Mouse (Mus musculus) brain, embryonic 14.5 days (tissue): ENCODE measurements around the gene Immp2l. TPM values are rescaled to one million over a fixed set of nuclear protein-coding genes. Genes with fewer than 3 reads are reported as not detected.

Source experiments
- DNase-seq: peaks from one replicate; pipeline ENCODE4 v3.0.0-alpha.2; 2011; ENCODE audit warnings: low read depth
- CTCF ChIP-seq: fragments of 200-500 bp; IDR thresholded peaks from 2 replicates; pipeline ENCODE4 v1.5.1; 2012; ENCODE audit warnings: inconsistent platforms, mild to moderate bottlenecking, moderate library complexity, borderline replicate concordance; ENCODE audit not compliant: insufficient read depth, insufficient read length; ENCODE audit errors: extremely low read depth
- POLR2A ChIP-seq: fragments of 200-500 bp; IDR thresholded peaks from 2 replicates; pipeline ENCODE4 v1.6.1; 2012; ENCODE audit warnings: mild to moderate bottlenecking, inconsistent platforms, borderline replicate concordance; ENCODE audit not compliant: poor library complexity, insufficient read depth, insufficient read length, severe bottlenecking; ENCODE audit errors: extremely low read depth
- polyA plus RNA-seq: library from polyadenylated mRNA; depleted of rRNA; stranded (reverse); fragments of >200 nt; gene quantifications from 2 replicates; pipeline ENCODE4 v1.2.3, GENCODE M21; 2012

Immp2l gene
- polyA plus RNA-seq, 1 experiment: 3.5 TPM

- TF ChIP-seq POLR2A (no peak), CTCF (no peak)
- DNase-seq: no peak
These were observed 323.6 kb downstream of the Immp2l start for GRCm38 (mm10) chr12:41347494-41347893.

GRCm38 (mm10) chr12:41349386-41349785, 325.5 kb downstream of the Immp2l start:
- TF ChIP-seq CTCF (no peak), POLR2A (no peak)
- DNase-seq: no peak

GRCm38 (mm10) chr12:41349814-41350213, 325.9 kb downstream of the Immp2l start:
- no peak for DNase-seq

GRCm38 (mm10) chr12:41351275-41351674, 327.4 kb downstream of the Immp2l start:
- DNase-seq: peak; percentile 90
- no peak for TF ChIP-seq POLR2A
- no peak for TF ChIP-seq CTCF

More at GRCm38 (mm10) chr12:41349814-41350213, 325.9 kb downstream of the Immp2l start:
- no peak for TF ChIP-seq CTCF
- TF ChIP-seq POLR2A: no peak

- TF ChIP-seq POLR2A (no peak), CTCF (no peak)
- DNase-seq: no peak
These were observed 331.0 kb downstream of the Immp2l start for GRCm38 (mm10) chr12:41354857-41355256.

DNA sequence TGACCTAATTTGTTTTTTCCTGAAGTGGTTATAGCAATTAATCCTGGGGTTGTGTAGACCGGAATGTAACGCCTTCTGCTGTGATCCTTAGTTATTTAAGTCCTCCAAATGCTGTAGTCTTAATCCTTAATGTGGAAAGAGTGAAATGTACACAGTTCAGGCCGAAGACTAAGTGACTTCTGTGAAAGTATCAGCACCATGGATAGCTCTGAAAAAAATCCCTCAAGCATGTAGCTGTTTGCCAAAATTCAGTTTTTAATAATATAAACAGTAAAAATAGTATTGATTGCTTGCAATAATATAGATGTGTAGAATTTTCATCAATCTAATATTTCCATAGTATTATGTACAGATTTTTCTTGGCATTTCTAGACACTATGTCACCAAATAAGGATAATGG, 332.1 kb downstream of the Immp2l start:
- TF ChIP-seq CTCF (no peak), POLR2A (no peak)
- peak; percentile 31 for DNase-seq

DNA sequence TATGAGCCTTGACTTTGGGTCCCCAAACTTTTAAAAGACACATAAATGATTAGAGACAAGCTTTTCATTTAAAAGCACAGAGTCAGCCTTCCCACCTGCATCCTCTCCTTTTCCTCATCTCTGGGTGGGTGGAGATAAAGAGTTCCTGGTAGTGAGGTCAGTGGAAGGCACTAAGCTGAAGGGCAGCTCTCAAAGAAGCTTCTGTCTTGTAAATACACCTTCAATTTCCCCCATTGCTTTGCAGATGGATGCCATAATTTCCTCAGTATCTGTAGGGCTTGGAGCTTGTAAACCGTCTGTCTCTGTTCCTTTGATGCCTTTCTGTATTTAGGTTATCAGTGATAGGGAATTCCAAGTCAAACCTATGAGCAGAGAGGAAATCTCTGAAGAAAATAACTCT, 362.8 kb downstream of the Immp2l start:
- TF ChIP-seq POLR2A: no peak
- TF ChIP-seq CTCF: no peak
- no peak for DNase-seq

DNA sequence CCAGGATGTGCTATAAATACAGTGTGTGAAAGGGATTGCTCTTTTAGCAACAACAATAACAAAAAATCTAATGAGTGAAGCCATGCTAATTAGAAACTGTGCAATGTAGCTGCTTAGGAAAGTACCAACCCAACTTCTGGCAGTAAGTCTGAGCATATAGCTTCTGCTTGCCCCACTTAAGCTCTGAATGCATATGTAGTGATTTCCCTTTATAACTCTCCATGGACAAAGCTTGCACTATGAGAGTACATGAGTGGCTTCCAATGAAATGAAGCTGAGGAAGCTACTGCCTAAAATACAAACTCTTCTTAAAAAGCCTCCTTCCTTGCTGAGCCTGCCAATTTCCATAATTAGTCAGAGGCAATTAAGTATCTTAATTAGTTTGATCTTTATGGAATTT, 370.3 kb downstream of the Immp2l start:
- DNase-seq: peak; percentile 47
- no peak for TF ChIP-seq POLR2A
- no peak for TF ChIP-seq CTCF

- TF ChIP-seq POLR2A (no peak), CTCF (no peak)
- no peak for DNase-seq
These were observed 377.2 kb downstream of the Immp2l start for GRCm38 (mm10) chr12:41401136-41401535.

GRCm38 (mm10) chr12:41401923-41402322, 378.0 kb downstream of the Immp2l start:
- DNase-seq: no peak
- TF ChIP-seq CTCF (no peak), POLR2A (no peak)

- no peak for TF ChIP-seq CTCF
- TF ChIP-seq POLR2A: no peak
- peak; percentile 62 for DNase-seq
These were observed 385.5 kb downstream of the Immp2l start for GRCm38 (mm10) chr12:41409431-41409830.

DNA sequence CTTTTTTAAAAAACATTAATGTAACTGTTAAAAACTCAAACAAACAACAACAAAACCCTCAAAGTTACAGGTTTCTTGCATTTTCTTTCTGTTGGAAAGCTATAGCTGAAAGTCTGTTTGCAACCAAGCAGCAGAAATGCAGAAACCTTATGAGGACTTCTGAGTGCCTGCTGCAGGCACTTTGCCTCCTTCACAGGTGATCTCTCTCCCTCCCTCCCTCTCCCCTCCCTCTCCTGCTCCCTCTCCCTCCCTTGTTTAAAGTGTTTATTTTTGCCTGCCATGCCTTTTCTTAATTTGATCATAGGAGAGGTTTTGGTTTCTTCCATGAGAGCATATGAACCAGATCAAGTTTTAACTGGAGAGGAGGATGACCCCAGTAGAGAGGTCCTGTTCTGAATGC, 392.7 kb downstream of the Immp2l start:
- no peak for TF ChIP-seq POLR2A
- TF ChIP-seq CTCF: no peak
- DNase-seq: no peak
